Mouse (Mus musculus): ENCODE results near the gene Tex37.
A peak's percentile ranks its signal among the peaks of the same experiment; 100 is the strongest.

Gene Tex37

GRCm38 (mm10) chr6:70918827-70919226, at the start of gene Tex37:
TSS of gene Tex37 (minus strand) at chr6:70918927.
- DNase-seq (ENCODE audit: low spot score): no peak

DNA sequence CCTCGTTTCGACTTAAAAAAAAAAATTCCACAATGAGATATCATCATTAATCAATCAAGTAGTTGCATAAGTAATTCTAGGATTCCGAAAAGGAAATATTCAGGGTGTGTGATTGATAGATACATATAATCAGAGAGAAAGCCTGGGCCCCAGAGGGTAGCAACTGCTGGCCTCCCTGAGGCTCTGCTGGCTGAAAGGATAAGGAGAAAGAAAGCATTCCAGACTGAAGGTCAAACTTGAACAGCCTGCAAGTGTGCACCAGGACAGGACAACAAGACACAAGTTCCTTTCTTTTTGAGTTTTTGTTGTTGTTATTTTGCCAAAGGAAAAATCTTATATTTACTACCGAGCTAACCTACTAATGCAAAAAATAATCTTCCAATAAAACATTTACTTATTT, 49.6 kb upstream of the Tex37 start:
- no peak for DNase-seq (ENCODE audit: low spot score)

DNA sequence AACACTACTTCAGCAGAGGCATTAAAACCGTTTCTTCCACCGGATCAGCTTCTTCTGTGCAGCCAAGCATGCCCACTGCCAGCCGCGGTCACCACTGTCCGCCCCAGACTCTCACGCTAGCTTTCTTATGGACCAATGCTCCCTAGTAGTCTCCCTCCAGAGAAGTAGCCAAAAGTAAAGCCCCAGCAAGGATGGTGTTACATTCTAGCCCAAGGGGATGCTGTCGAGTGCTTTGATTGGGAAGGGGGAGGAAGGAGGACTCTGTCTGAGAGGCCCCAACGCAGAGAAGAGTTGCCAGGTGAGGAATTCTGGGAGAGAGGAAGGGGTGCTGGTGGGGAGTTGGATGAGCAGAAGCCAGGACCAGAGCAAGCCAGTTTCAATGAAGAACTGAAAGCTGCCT, 48.7 kb upstream of the Tex37 start:
- no peak for DNase-seq (ENCODE audit: low spot score)

- no peak for DNase-seq (ENCODE audit: low spot score)
These were observed 47.0 kb upstream of the Tex37 start for GRCm38 (mm10) chr6:70965694-70966093.

DNA sequence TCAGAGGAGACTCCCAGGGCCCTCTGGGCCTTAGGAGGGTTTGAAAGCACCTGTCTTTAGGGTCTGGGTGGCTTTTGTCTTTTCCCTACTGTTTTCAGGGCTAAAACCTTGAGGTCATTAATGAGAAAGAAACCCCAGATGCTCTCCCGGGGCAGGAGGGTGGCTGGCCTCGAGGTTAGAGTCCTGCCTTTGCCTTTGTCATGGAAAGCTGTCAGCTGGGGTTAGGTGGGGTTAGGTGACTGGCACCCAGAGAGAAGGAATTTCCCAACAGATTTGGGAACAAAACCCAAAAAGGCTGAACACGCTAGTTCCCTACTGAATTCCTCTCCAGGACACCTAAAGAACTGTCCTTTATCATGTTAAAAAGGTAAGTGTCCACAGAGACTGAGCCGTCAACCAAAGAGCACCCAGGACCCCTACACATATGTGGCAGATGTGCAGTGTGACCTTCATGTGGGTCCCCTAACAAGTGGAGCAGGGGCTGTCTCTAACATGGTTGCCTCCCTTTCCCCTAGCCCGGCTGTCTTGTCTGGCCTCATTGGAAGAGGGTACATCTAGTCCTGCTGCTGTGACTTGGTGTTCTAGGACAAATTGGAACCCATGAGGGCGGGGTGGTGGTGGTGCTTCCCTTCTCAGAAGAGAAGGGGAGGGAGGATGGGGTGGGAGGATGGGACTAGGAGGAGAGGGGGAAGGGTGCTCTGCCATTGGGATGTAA, 45.5 kb upstream of the Tex37 start:
- DNase-seq (ENCODE audit: low spot score): no peak

GRCm38 (mm10) chr6:70957341-70957940, 38.7 kb upstream of the Tex37 start:
- no peak for DNase-seq (ENCODE audit: low spot score)

- no peak for DNase-seq (ENCODE audit: low spot score)
These were observed 38.2 kb upstream of the Tex37 start for GRCm38 (mm10) chr6:70956936-70957335.

DNA sequence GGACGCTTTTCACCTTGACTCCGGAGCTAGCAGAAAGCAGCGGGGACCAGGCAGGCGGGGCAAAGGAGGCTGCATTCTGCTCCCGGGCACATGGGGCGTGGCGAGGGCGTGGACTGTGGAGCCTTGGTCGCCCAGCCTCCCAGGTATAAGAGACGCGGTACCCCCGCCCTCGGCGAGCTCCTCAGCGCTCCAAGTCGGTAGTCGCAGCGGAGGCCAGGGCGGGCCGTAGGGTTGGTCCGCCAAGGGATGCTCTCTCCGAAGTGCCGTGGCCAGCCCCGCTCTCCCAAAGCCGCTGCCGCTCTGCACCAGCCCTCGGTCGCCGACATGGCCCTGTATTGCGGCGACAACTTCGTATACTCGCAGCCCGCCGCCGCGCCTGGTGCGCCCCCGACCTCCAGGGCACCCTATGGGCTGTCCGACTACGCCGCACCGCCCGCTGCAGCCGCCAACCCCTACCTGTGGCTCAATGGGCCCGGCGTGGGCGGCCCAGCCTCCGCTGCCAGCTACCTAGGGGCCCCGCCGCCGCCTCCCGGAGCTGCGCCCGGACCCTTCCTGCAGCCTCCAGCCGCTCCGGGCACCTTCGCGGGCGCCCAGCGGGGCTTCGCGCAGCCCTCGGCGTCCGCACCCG, 37.7 kb upstream of the Tex37 start, which contains the start of gene Foxi3:
Foxi3 (plus strand) TSS at position 247 of the 628 bp plus-strand sequence.
- DNase-seq (ENCODE audit: low spot score): peak; percentile 56

GRCm38 (mm10) chr6:70955841-70956240, 37.1 kb upstream of the Tex37 start:
- DNase-seq (ENCODE audit: low spot score): no peak

DNA sequence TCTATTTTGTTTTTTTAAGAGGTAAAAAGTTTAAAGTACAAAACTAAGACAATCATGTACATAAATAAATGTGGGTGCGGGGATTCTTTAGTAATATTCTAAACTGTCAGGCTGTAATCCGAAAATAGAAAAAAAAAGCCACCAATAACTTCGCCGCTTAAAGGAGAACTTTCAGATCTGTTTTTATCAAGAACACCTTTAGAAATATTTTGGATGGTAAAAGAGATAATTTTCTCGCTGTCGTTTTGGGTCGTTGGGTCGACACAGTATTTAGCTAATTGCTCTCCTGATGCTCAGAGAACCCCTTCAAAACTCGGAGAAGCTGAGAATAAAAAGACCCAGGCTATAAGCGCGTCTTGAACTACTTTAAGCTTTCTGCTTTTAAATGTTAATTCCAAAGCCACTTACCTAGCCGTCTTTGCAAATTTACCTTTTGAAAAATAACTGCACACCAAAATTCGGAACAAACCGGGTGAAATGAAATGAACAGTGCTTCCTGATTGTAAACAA, 36.6 kb upstream of the Tex37 start:
- no peak for DNase-seq (ENCODE audit: low spot score)

DNA sequence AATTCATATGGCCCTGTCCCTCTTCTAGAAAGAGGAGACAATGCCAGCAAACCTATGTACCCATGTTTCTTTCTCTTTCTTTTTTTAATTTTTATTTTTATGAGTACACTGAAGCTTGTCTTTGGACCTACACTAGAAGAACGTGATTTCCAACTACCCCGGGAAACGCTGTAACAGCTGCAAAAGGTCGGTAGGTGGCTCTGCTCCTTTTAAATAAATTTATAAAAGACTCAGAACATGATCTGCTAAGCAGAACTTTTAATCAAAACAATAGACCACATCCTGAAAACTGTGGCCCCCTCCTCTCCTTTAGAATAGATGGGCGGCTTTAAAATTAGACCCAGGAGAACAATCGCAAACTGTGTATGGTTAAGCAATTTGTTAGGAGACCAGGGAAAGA, 35.3 kb upstream of the Tex37 start:
- DNase-seq (ENCODE audit: low spot score): no peak

- no peak for DNase-seq (ENCODE audit: low spot score)
These were observed 34.5 kb upstream of the Tex37 start for GRCm38 (mm10) chr6:70953274-70953673.

GRCm38 (mm10) chr6:70931801-70932200, 13.1 kb upstream of the Tex37 start:
- DNase-seq (ENCODE audit: low spot score): no peak

DNA sequence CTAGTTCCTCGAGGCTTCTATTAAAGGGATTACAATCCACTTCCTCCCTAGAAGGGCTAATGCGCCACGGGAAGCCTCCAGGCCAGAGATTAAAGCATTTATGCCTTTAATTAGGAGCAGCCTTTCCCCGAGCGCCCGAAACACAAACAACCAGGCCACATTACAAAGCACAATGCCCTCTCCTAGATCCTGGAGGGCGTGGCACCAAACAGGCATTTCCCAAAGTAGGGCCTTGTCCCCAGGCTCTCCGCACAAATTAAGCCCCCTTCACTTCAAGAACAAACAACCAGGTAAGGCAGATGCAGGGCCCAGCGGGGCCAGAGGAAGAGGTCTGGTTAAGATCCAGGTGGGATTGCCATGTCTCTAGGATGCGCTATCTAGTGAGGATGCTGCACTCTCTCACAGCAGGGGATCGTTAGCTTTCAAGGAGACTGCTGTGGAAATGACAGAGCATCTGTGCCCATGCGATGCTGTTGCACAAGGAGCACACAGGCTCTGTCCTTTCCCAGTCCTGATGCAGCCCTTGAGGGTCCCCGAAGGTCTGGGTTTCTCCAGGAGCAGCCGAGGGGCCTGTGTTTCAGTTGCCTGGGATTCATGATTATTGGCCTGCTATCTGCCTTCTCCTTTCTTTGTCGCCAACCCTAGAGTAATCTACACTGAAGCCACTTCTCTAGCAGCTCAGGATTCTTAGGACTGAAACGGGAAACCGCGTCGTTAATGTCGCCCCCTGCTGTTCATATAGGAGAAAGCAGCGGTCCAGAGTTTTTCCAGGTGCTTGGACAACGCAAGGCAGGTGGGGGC, 2.7 kb upstream of the Tex37 start:
- DNase-seq (ENCODE audit: low spot score): peak; percentile 18

GRCm38 (mm10) chr6:70912396-70912765, 6.3 kb downstream of the Tex37 start:
- DNase-seq (ENCODE audit: low spot score): no peak

DNA sequence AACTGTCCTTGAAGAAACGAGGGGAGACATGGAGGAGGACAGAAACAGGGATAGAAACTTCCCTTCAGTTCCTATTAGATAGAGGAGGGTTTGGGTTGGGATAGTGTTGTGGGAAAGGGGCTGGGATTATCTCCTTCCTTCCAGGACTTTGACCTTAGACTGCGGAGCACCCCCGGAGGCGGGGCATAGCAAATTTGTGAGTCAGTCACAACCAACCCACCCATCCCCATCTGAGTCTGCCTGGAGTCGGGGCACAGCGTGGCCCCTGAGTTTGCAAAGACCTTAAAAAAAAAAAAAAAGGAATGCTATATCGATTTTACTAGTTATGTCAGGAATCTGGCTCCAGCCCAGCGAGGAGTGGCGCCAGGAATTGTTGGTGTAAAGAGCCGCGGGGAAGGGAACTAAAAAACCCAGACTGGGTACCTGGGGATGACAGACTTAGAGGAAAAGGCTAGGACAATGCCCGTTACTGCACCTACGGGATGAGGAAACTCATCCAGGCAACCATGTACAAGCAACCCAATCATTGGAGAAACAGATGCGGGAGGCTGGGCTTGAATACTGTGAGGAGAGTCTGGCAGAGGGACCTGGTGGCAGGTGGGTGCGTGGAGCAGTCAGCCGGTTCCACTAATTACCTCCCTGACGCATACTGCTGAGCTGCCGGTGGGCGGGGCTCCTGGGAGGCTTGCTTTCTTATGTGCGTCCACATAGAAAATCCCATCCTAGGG, 6.9 kb downstream of the Tex37 start:
- no peak for DNase-seq (ENCODE audit: low spot score)

GRCm38 (mm10) chr6:70910285-70910684, 8.4 kb downstream of the Tex37 start:
- no peak for DNase-seq (ENCODE audit: low spot score)

DNA sequence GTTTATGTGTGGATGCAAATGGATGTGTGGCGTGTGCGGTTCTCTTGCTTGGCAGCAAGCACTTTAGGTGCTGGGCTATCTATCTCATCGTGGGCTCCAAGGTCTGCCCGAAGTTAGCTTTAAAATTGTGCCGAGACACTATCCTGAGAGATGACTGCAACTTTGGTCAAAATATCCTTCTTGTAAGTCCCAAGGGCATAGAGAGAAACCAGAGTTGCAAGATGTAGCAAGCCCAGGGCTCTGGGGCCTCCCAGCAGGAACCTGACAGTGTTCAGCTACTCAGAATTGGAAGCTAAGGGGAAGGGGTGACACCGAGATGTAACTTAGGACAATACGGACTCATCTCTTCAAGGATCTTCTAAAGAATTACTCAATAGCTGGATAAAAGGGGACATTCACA, 9.2 kb downstream of the Tex37 start:
- DNase-seq (ENCODE audit: low spot score): no peak

GRCm38 (mm10) chr6:70903689-70904088, 15.0 kb downstream of the Tex37 start:
- no peak for DNase-seq (ENCODE audit: low spot score)

DNA sequence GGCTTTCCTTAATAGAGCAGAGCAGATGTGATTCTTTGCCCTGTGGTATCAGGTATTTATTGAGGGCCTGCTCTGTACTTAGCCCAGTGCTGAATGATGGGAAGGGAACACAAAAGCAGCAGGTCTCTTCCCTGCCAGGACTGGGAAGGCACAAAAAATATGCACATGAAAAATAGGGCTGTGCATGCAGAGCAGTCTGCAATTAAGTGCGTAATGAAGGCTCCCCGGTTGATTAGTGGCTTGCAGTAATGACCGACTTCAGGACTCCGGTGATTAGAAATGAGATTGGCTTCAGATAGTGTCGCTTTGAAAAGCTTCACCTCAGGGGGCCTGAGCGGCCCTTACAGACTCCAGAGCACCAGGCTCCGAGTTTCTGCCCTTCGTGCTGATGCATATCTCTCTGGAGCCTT, 19.1 kb downstream of the Tex37 start:
- no peak for DNase-seq (ENCODE audit: low spot score)

- DNase-seq (ENCODE audit: low spot score): no peak
These were observed 20.6 kb downstream of the Tex37 start for GRCm38 (mm10) chr6:70898166-70898565.

- DNase-seq (ENCODE audit: low spot score): no peak
These were observed 30.7 kb downstream of the Tex37 start for GRCm38 (mm10) chr6:70887993-70888392.

Data from yolk sac, embryonic 10.5 days (tissue).